Mouse (Mus musculus) urinary bladder, postnatal 36 days (tissue): ENCODE measurements around the gene Cypt15.
"Not testable (repeated sequence)": the region's sequence is repeated elsewhere in the genome, so short reads cannot be mapped to it uniquely, and the experiment has no call there.

Experiments
- DNase-seq, 2 experiments: peaks; one replicate each; pipeline ENCODE4 v3.0.0; 2022; ENCODE audit warnings: low spot score in 2 of 2, mixed read lengths in 1 of 2

Gene Cypt15

GRCm38 (mm10) chrX:39345967-39346366 lies at the start of gene Cypt15:
Cypt15 (plus strand) TSS chrX:39346267.
- not testable (repeated sequence) for DNase-seq

- DNase-seq = no peak
These were observed 24.9 kb downstream of the Cypt15 start for GRCm38 (mm10) chrX:39370932-39371331.

GRCm38 (mm10) chrX:39378830-39379229 lies 32.8 kb downstream of the Cypt15 start:
- DNase-seq = no peak

- no peak for DNase-seq
These were observed 37.7 kb downstream of the Cypt15 start for GRCm38 (mm10) chrX:39383806-39384205.
